Mouse (Mus musculus) right cerebral cortex, postnatal 4 days (tissue): ENCODE measurements around the gene Plaur.
A peak's percentile ranks its signal among the peaks of the same experiment; 100 is the strongest.
"Not testable (repeated sequence)": the region's sequence is repeated elsewhere in the genome, so short reads cannot be mapped to it uniquely, and the experiment has no call there.

ENCODE experiments used
- DNase-seq: peaks from one replicate; pipeline ENCODE4 v3.0.0-alpha.2; 2022

The Plaur gene

GRCm38 (mm10) chr7:24480121-24480941, 18.0 kb downstream of the Plaur start:
- no peak for DNase-seq

GRCm38 (mm10) chr7:24480986-24481473, 18.7 kb downstream of the Plaur start:
- no peak for DNase-seq

- DNase-seq = peak; percentile 94
Observed at GRCm38 (mm10) chr7:24481474-24482207, 19.4 kb downstream of the Plaur start, which contains the start of gene Cadm4. Gene Cadm4, plus strand, starts transcription at chr7:24482023.

GRCm38 (mm10) chr7:24482208-24483020, 20.1 kb downstream of the Plaur start:
- no peak for DNase-seq

- not testable (repeated sequence) for DNase-seq
Observed at GRCm38 (mm10) chr7:24483291-24483690, 21.0 kb downstream of the Plaur start.

- DNase-seq = no peak
Observed at GRCm38 (mm10) chr7:24485481-24485880, 23.2 kb downstream of the Plaur start.

- DNase-seq = no peak
Observed at GRCm38 (mm10) chr7:24486654-24487130, 24.4 kb downstream of the Plaur start.

GRCm38 (mm10) chr7:24487403-24487802, 25.1 kb downstream of the Plaur start:
- DNase-seq = no peak

GRCm38 (mm10) chr7:24488303-24488702, 26.0 kb downstream of the Plaur start:
- no peak for DNase-seq

GRCm38 (mm10) chr7:24499856-24500577, 37.7 kb downstream of the Plaur start:
- DNase-seq = no peak

GRCm38 (mm10) chr7:24500929-24501328, 38.6 kb downstream of the Plaur start:
- DNase-seq = peak; percentile 69

- peak; percentile 44 for DNase-seq
Observed at GRCm38 (mm10) chr7:24501492-24501891, 39.2 kb downstream of the Plaur start.

- DNase-seq = no peak
Observed at GRCm38 (mm10) chr7:24504004-24504403, 41.7 kb downstream of the Plaur start.

- no peak for DNase-seq
Observed at GRCm38 (mm10) chr7:24504868-24505267, 42.6 kb downstream of the Plaur start.

- no peak for DNase-seq
Observed at GRCm38 (mm10) chr7:24505447-24506064, 43.3 kb downstream of the Plaur start.

GRCm38 (mm10) chr7:24506065-24506459, 43.8 kb downstream of the Plaur start:
- peak; percentile 39 for DNase-seq

- no peak for DNase-seq
Observed at GRCm38 (mm10) chr7:24506476-24506837, 44.2 kb downstream of the Plaur start.

GRCm38 (mm10) chr7:24506838-24507725, 44.8 kb downstream of the Plaur start, which contains the start of gene Zfp428:
Gene Zfp428, plus strand, starts transcription at chr7:24507006.
- DNase-seq = peak; percentile 85

- DNase-seq = peak; percentile 26
Observed at GRCm38 (mm10) chr7:24507726-24508114, 45.4 kb downstream of the Plaur start.

GRCm38 (mm10) chr7:24512355-24512754, 50.1 kb downstream of the Plaur start, which contains the start of gene AC161166.1:
Gene AC161166.1, minus strand, starts transcription at chr7:24512455.
- no peak for DNase-seq
